Mouse (Mus musculus) embryonic stem cell, embryonic (primary cell): ENCODE results near the gene Map4.

Experiments
- CTCF ChIA-PET, 4 experiments: fragments of 300-600 bp in 2 of 4; fragments of 350-600 bp in 2 of 4; sonication (Branson Sonifier 250); formaldehyde crosslinking; loops; one replicate each; lab custom pipeline; 2022; ENCODE audit warnings: inconsistent platforms in 2 of 4; lab: Charles Lee
- POLR2A ChIA-PET, 4 experiments: fragments of 300-600 bp in 2 of 4; fragments of 350-600 bp in 2 of 4; sonication (Branson Sonifier 250); formaldehyde crosslinking; loops; one replicate each; lab custom pipeline; 2022; ENCODE audit warnings: antibody characterized with exemption in 4 of 4, inconsistent platforms in 1 of 4; lab: Charles Lee

The Map4 gene

GRCm38 (mm10) chr9:110060761-110061160 is 129.5 kb downstream of the Map4 start:
- ChIA-PET CTCF (interaction anchor here in 2 of 4 experiments (0.6 to 0.7 kb wide), 3 partner anchors 65 to 77 kb away, joined by 3 to 4 read pairs (median 4); no protein-coding TSS in a partner anchor), POLR2A (interaction anchor here in 2 of 4 experiments (0.7 to 3.0 kb wide), 7 partner anchors 8 to 710 kb away, joined by 3 to 14 read pairs (median 8); no protein-coding TSS in a partner anchor)

DNA sequence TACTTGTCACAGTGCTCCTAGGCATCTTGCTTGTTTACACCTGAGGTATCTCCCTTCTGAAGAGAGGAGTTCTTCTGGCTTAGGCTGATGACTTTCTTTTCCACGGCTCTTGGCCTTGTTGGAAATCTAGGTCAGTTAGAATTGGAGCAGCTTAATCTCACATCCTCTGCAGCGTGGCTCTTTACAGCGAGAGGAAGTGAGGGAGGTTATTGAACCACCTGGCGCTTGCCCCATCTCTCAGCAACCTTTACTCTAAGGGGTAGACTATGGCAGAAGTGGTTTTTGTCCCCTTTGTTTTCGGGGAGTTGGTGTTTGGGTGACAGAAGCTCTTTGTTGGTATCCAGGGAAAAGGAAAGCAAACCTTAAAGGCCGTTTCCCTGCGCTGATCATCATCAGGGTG is 131.1 kb downstream of the Map4 start:
- CTCF ChIA-PET = interaction anchor here in 3 of 4 experiments (0.7 to 1.1 kb wide), 3 partner anchors 10 to 170 kb away, joined by 3 read pairs; no protein-coding TSS in a partner anchor
- POLR2A ChIA-PET = interaction anchor here (0.5 to 3.0 kb wide), 13 partner anchors 9 to 175 kb away, joined by 3 to 17 read pairs (median 4); no protein-coding TSS in a partner anchor

- ChIA-PET POLR2A (interaction anchor here (0.6 to 3.0 kb wide), 15 partner anchors 9 to 1489 kb away, joined by 3 to 17 read pairs (median 4); no protein-coding TSS in a partner anchor), CTCF (interaction anchor here in 2 of 4 experiments (0.7 to 1.1 kb wide), 3 partner anchors 13 to 213 kb away, joined by 3 read pairs; no protein-coding TSS in a partner anchor)
Observed at GRCm38 (mm10) chr9:110062861-110063260, 131.6 kb downstream of the Map4 start.

DNA sequence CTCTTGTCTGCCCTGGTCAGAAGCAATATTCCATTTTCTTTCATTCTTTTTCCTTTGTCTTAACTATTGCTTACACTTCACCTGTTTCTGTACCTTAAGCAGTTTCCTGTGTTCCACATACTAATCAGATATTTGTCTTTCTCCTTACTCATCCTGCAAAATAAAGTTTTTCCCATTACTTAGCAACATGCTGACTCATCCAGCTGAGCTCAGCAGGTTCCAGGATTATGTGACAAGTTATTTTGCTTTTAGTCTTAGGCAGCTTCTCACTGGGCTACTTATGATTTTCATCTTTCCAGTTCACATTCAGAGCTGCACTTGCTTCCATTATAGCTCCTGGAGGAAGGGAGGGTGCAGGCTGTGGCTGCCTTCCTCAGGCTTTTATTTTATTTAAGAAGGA is 133.4 kb downstream of the Map4 start:
- POLR2A ChIA-PET = interaction anchor here in 1 of 4 experiments (0.6 to 2.0 kb wide), 5 partner anchors 11 to 37 kb away, joined by 3 to 7 read pairs (median 4); no protein-coding TSS in a partner anchor
- CTCF ChIA-PET = no interaction called here

DNA sequence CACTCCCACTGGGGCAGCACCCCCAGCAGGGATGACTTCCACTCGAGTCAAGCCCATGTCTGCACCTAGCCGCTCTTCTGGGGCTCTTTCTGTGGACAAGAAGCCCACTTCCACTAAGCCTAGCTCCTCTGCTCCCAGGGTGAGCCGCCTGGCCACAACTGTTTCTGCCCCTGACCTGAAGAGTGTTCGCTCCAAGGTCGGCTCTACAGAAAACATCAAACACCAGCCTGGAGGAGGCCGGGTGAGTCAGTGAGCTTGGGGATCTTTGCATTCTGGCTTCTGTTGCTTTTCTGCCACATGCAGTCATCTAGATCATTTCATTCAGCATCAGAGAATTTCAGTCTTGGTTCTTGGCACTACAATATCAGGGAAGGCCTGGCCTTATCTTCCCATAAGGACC is 137.5 kb downstream of the Map4 start:
- ChIA-PET POLR2A (interaction anchor here in 1 of 4 experiments (0.6 kb wide), 1 partner anchor 81 kb away, joined by 3 read pairs; no protein-coding TSS in a partner anchor), CTCF (no interaction called here)

DNA sequence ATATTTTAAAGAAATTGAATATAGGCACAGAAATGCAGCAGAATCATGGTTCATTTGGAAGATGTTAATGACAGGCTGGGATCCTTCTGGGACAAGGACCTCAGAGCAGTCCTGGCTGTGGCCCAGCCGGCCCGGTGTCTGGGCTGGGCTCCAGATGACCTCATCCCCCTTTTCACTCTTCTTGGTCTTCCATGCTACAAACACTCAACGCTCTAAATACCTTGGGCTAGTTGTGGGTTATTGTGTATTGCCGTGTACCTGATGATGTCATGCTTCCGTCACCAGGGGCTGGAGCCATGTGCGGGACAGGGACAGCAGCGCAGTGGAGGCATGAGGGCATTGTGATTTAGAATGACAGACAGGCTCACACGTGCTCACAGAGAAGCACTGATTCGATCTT is 139.1 kb downstream of the Map4 start:
- ChIA-PET CTCF (interaction anchor here in 2 of 4 experiments (0.6 to 2.7 kb wide), 3 partner anchors 25 to 85 kb away, joined by 4 to 9 read pairs (median 6); no protein-coding TSS in a partner anchor), POLR2A (interaction anchor here in 1 of 4 experiments (0.7 to 3.2 kb wide), 4 partner anchors 9 to 156 kb away, joined by 3 to 18 read pairs (median 3); no protein-coding TSS in a partner anchor)

DNA sequence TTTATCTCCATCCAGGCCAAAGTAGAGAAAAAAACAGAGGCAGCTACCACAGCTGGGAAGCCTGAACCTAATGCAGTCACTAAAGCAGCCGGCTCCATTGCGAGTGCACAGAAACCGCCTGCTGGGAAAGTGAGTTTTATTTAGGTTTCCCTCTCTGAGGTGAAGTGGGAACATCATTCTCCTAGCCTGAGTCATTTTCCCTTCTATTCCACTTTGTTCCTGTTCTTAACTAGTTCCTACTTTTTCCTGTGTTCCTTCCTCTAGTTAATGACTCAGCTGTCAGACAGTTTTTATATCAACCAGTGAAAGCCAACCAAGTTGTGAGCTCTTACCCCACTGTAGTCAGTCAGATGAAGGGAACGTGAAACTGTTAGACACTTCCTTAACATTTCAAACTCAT is 139.8 kb downstream of the Map4 start:
- POLR2A ChIA-PET = interaction anchor here in 2 of 4 experiments (0.7 to 3.2 kb wide), 7 partner anchors 8 to 172 kb away, joined by 3 to 18 read pairs (median 4); no protein-coding TSS in a partner anchor

DNA sequence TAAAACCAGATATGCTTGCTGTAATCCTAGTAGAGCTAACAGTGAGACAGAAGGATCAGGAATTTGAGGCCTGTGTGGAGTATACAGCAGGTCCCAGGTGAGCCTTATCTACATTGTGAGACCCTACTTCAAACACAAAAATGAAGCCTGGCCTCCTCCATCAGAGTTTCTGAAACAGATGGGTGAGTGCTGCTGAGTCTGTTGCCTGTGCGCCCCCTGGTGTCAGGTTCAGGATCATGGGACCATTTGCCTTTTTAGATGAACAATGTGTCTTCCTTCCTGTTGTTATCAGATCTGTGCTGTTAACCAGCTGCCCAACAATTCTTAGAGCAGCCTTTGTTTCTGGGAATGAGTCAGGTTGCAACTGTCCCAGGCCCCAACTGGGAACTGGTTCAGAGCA is 140.6 kb downstream of the Map4 start:
- ChIA-PET CTCF (interaction anchor here (0.5 to 2.7 kb wide), 19 partner anchors 9 to 1004 kb away, joined by 3 to 11 read pairs (median 4); partner anchors contain the start of genes Dhx30 (in 1 of the 4) and Smarcc1 (in 1 of the 4)), POLR2A (interaction anchor here in 3 of 4 experiments (0.9 to 3.2 kb wide), 14 partner anchors 9 to 177 kb away, joined by 3 to 18 read pairs (median 4); partner anchors contain the start of genes Dhx30 (in 1 of the 3) and Smarcc1 (in 1 of the 3))

More for the DNA sequence above, 139.8 kb downstream of the Map4 start:
- CTCF ChIA-PET = interaction anchor here in 3 of 4 experiments (0.5 to 2.7 kb wide), 4 partner anchors 20 to 94 kb away, joined by 6 to 11 read pairs (median 8); no protein-coding TSS in a partner anchor

GRCm38 (mm10) chr9:110076468-110076867 is 145.2 kb downstream of the Map4 start:
- POLR2A ChIA-PET = interaction anchor here (0.6 to 4.2 kb wide), 20 partner anchors 8 to 177 kb away, joined by 3 to 20 read pairs (median 4); no protein-coding TSS in a partner anchor
- CTCF ChIA-PET = interaction anchor here in 3 of 4 experiments (0.6 to 2.1 kb wide), 25 partner anchors 13 to 330 kb away, joined by 3 to 15 read pairs (median 4); no protein-coding TSS in a partner anchor

DNA sequence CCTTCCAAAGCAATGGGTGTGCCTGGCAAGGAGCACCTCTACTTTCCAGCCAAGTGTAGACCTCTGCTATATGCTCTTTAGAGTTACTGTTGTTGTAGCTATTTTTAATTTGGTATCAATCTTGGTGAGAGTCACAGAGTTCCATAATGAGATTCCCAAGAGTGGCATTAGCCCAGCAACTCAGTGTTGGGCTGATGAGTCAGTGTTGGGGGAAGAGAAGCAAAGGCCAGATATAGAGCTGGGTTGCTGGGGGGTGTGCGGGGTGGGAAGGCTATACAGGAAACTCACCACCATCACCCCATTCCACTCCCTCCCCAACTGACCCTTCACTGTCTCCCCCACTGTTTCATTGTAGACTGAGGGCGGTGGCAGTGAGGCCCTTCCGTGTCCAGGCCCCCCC is 149.8 kb downstream of the Map4 start:
- CTCF ChIA-PET = interaction anchor here in 1 of 4 experiments (1.0 kb wide), 1 partner anchor 9 kb away, joined by 3 read pairs; no protein-coding TSS in a partner anchor
- POLR2A ChIA-PET = interaction anchor here in 2 of 4 experiments (1.0 to 2.7 kb wide), 7 partner anchors 8 to 150 kb away, joined by 3 to 10 read pairs (median 4); no protein-coding TSS in a partner anchor

GRCm38 (mm10) chr9:110084201-110084964 is 153.1 kb downstream of the Map4 start:
- ChIA-PET CTCF (interaction anchor here (0.5 to 2.4 kb wide), 12 partner anchors 9 to 190 kb away, joined by 3 to 14 read pairs (median 4); no protein-coding TSS in a partner anchor), POLR2A (interaction anchor here in 3 of 4 experiments (0.5 to 2.9 kb wide), 25 partner anchors 9 to 197 kb away, joined by 3 to 16 read pairs (median 3); partner anchors contain the start of genes Dhx30 (in 1 of the 3), Map4 (in 1 of the 3) and Smarcc1 (in 1 of the 3))

DNA sequence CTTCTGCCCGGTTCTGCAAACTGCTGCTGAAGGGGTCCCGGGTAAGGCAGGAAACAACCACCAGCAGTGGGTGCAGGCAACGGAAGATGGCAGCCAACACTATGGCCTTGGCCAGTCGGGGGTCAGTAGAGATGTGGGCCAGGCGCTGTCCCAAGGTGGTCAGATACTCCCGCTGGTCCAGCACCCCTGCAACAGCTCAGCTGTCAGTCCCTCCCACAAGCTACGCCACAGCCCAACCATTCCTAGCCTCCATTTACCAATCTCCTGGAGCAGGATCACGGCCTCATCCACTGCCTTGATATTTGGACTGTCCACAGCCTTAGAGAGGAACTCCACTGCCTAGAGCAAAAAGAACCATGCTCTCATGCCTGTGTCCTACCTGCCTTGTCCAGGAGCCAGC is 154.4 kb downstream of the Map4 start:
- CTCF ChIA-PET = interaction anchor here in 1 of 4 experiments (0.7 kb wide), 1 partner anchor 210 kb away, joined by 3 read pairs; the partner anchor contains the start of gene Cdc25a
- POLR2A ChIA-PET = interaction anchor here in 2 of 4 experiments (1.2 to 2.9 kb wide), 4 partner anchors 8 to 89 kb away, joined by 3 to 16 read pairs (median 6); no protein-coding TSS in a partner anchor

DNA sequence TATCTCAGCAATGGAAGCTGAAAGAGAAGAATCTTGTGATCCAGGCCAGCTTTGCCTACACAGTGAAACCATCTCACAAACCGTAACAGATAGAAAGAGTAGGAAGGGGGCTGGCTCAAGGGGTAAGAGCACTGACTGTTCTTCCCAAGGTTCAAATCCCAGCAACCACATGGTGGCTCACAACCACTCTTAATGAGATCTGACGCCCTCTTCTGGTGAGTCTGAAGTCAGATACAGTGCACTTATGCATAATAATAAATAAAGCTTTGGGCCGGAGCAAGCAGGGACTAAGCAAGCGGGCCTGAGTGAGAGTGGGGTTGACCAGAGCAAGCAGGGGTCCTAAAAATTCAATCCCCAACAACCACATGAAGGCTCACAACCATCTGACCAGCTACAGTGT is 162.0 kb downstream of the Map4 start:
- ChIA-PET POLR2A (interaction anchor here in 3 of 4 experiments (1.0 to 3.3 kb wide), 11 partner anchors 9 to 203 kb away, joined by 3 to 16 read pairs (median 5); no protein-coding TSS in a partner anchor), CTCF (interaction anchor here (0.6 to 2.6 kb wide), 13 partner anchors 8 to 201 kb away, joined by 3 to 12 read pairs (median 4); no protein-coding TSS in a partner anchor)

DNA sequence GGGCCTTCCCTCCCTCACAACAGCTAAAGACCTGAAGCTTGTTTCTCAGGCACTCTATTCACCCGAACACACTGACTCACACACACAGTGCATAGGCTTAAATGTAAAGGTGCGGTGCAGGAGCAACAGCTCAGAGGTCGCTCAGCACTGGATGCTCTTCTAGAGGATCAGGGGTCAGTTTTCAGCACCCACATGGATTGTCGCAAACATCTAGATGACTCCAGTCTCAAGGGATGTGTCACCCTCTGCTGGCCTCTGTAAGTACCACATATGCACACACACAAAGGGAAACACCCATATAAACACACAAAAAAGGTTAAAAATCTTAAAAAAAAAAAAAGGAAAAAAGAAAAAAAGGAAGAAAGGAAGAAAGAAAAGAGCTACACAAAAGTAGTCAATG is 163.5 kb downstream of the Map4 start:
- ChIA-PET POLR2A (interaction anchor here in 3 of 4 experiments (0.6 to 3.3 kb wide), 10 partner anchors 10 to 200 kb away, joined by 3 to 16 read pairs (median 4); partner anchors contain the start of genes Dhx30 (in 1 of the 3) and Smarcc1 (in 1 of the 3)), CTCF (interaction anchor here (0.6 to 2.4 kb wide), 10 partner anchors 11 to 203 kb away, joined by 3 to 9 read pairs (median 4); no protein-coding TSS in a partner anchor)

GRCm38 (mm10) chr9:110097791-110098190 is 166.5 kb downstream of the Map4 start:
- POLR2A ChIA-PET = interaction anchor here in 3 of 4 experiments (0.5 to 2.1 kb wide), 5 partner anchors 10 to 1066 kb away, joined by 3 to 11 read pairs (median 3); no protein-coding TSS in a partner anchor
- CTCF ChIA-PET = interaction anchor here in 1 of 4 experiments (0.7 kb wide), 1 partner anchor 13 kb away, joined by 11 read pairs; no protein-coding TSS in a partner anchor

DNA sequence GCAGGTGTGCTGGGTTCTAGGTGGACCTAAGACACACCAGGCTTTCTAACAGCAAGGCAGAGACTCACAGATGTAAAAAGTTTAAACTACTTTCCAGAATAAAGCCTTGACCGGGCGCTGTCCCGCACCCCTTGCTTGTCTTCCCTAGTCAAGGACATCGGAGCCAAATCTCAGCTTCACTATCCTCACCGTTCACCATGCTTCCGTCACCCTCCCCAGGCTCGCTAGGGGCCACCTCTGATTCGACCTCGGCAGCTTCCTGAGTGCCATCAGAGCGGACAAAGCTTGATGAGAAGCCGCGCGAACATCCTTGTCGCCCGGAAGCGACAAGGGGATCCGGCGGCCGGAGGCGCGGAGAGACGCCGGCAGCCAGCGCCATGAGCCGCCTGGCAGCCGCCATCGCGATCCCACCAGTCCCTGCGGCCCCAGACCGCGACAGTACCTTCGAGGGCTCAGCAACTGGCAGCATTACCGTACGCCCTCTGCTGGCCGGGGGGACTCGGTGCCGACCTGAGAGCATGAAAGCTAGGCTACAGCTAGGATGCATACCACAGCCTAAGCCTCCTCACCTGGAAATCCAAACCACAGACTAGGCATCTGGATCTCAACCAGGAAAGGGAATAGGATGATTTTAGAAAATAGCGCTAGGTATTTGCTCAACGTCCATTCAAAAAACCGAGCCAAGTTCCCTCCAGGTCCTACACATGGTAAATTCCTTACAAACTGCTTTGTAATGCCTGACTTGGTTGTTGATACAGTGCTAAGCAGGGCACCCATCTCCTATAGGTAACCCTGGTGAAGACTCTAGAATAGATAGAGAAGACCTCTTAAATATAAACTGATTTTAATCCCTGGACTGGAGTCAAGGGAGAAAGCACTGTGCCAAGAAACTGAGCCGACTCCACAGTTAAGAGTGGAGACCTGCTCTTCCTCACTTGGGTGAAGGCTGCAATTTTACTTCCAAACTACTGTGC is 169.7 kb downstream of the Map4 start:
- POLR2A ChIA-PET = interaction anchor here (0.5 to 3.4 kb wide), 55 partner anchors 8 to 284 kb away, joined by 3 to 26 read pairs (median 4); partner anchors contain the start of genes Dhx30 (in 3 of the 4), Smarcc1 (in 3 of the 4), Cdc25a (in 1 of the 4) and Elp6 (in 1 of the 4)

More for the DNA sequence above, 169.7 kb downstream of the Map4 start:
- CTCF ChIA-PET = interaction anchor here (0.5 to 2.6 kb wide), 54 partner anchors 8 to 605 kb away, joined by 3 to 23 read pairs (median 3); partner anchors contain the start of genes Dhx30 (in 2 of the 4) and Smarcc1 (in 2 of the 4)
